Mouse (Mus musculus) midbrain, embryonic 11.5 days (tissue): ENCODE data around the gene Sun3. TPM values are rescaled to one million over a fixed set of nuclear protein-coding genes. Genes with fewer than 3 reads are reported as not detected.
A peak's percentile ranks its signal among the peaks of the same experiment; 100 is the strongest.

ENCODE experiments used
- ATAC-seq: fragments of 200-750 bp; cut with Nextera tagmentation; 2 replicates; pipeline ENCODE4 v1.8.0; 2017; ENCODE audit warnings: moderate TSS enrichment, moderate library complexity; ENCODE audit not compliant: low FRiP score
- DNase-seq: peaks from one replicate; pipeline ENCODE4 v3.0.0; 2015; ENCODE audit warnings: low spot score; ENCODE audit errors: missing footprints
- H3K27ac ChIP-seq: fragments of 300-500 bp; sonication (generic); 2 replicates; pipeline ENCODE4 v1.5.1; 2014; ENCODE audit warnings: low read depth, low read length
- H3K27me3 ChIP-seq: fragments of 300-500 bp; sonication (generic); 2 replicates; pipeline ENCODE4 v1.6.1; 2014; ENCODE audit warnings: mild to moderate bottlenecking, low read length, moderate library complexity, mixed read lengths; ENCODE audit not compliant: control insufficient read depth, insufficient read depth
- H3K36me3 ChIP-seq: fragments of 300-500 bp; sonication (generic); 2 replicates; pipeline ENCODE4 v1.6.1; 2014; ENCODE audit warnings: mild to moderate bottlenecking, low read length, moderate library complexity, mixed read lengths; ENCODE audit not compliant: control insufficient read depth, insufficient read depth
- H3K4me1 ChIP-seq: fragments of 300-500 bp; sonication (generic); 2 replicates; pipeline ENCODE4 v1.6.1; 2014; ENCODE audit warnings: low read length; ENCODE audit not compliant: control insufficient read depth, insufficient read depth
- H3K4me2 ChIP-seq: fragments of 300-500 bp; sonication (generic); 2 replicates; pipeline ENCODE4 v1.6.1; 2014; ENCODE audit warnings: mild to moderate bottlenecking, moderate library complexity
- H3K4me3 ChIP-seq: fragments of 300-500 bp; sonication (generic); 2 replicates; pipeline ENCODE4 v1.5.1; 2014; ENCODE audit warnings: low read depth, low read length
- H3K9ac ChIP-seq: fragments of 300-500 bp; sonication (generic); 2 replicates; pipeline ENCODE4 v1.6.1; 2014; ENCODE audit warnings: low read length
- H3K9me3 ChIP-seq: fragments of 300-500 bp; sonication (generic); 2 replicates; pipeline ENCODE4 v1.6.1; 2016; ENCODE audit warnings: low read length; ENCODE audit not compliant: control insufficient read depth
- WGBS: fragments of 180-500 bp; shearing (Covaris S2); extraction: QIAGEN DNeasy Blood & Tissue Kit; methylation state at CpG from one replicate; pipeline ENCODE4 v1.1.7; 2014; 5-methylcytosine and 5-hydroxymethylcytosine counted together
- polyA plus RNA-seq: library from polyadenylated mRNA; unstranded; fragments of >200 nt; fragmentation: Nextera tagmentation; extraction: Ambion mirVana; gene quantifications from 2 replicates; pipeline ENCODE4 v1.2.1, GENCODE M21; 2014

Gene Sun3
- polyA plus RNA-seq, 1 experiment from 2014 or later = not detected

DNA sequence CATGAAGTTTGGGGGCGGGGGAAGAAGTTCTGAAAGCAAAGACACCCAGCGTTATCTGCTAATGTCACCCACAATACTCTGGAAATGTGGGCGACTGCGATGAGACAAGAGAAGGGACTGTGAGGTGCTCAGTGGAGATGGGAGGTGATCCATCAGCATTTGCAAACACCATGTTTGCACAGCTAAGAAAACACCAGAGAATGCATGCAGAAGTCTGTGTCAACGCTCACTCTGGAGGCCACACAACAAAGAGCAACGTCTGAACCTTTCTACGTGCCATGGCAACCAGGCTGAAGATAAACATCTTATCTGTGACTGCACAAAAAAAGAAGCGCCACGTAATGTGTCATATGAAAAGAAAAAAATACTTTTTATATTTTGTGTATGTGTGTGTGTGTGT is 78.3 kb downstream of the Sun3 start:
- H3K4me3 ChIP-seq = no peak overlapping the region
- ATAC-seq (peak; percentile 65), DNase-seq (peak; percentile 56)
- no peaks in the 10 kb centered on the region for H3K9me3 ChIP-seq
- H3K27me3 ChIP-seq = no peaks in the 10 kb centered on the region
- H3K36me3 ChIP-seq = no peaks in the 10 kb centered on the region
- no peak overlapping the region for H3K4me2 ChIP-seq
- no peak overlapping the region for H3K27ac ChIP-seq
- no peak overlapping the region for H3K9ac ChIP-seq
- 72% methylated on average over 9 of the region's 9 CpGs for WGBS
- no peaks in the 10 kb centered on the region for H3K4me1 ChIP-seq

DNA sequence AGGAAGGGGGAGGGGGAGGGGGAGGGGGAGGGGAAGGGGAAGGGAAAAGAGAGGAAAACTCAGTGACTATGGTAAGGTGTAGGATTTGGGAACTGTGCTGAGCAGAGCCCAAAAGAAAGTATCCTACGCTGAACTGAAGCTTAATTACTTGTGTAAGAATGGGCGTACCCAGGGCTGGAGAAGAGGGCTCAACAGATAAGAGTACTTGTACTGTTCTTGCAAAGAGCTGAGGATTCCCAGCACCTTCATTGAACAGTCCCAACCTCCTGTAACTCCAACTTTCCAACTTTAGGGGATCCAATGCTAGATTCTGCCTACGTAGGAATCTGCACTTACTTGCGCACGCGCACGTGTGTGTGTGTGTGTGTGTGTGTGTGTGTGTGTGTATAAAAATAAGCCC is 80.7 kb downstream of the Sun3 start:
- DNase-seq (peak; percentile 57), ATAC-seq (no peak)
- Histone ChIP-seq H3K4me3 (no peak overlapping the region), H3K4me2 (no peak overlapping the region), H3K9me3 (no peaks in the 10 kb centered on the region), H3K27ac (no peak overlapping the region), H3K9ac (no peak overlapping the region), H3K27me3 (no peaks in the 10 kb centered on the region), H3K4me1 (no peaks in the 10 kb centered on the region), H3K36me3 (no peaks in the 10 kb centered on the region)
- 92% methylated on average over 7 of the region's 7 CpGs for WGBS

Other genes with a start within 250 kb of the Sun3 start
- not detected in 2 replicates for gene Pkd1l1, start 75.7 kb downstream of the Sun3 start, polyA plus RNA-seq
- gene Hus1, start 37.8 kb downstream of the Sun3 start, polyA plus RNA-seq = 22.0 and 22.6 TPM in 2 replicates
- 0.44 and 0.77 TPM in 2 replicates for gene Gm11992, start 397 bp downstream of the Sun3 start, polyA plus RNA-seq
- 7.5 and 8.3 TPM in 2 replicates for gene Upp1, start 69.1 kb upstream of the Sun3 start, polyA plus RNA-seq
- gene Abca13, start 143.0 kb upstream of the Sun3 start, polyA plus RNA-seq = 0.03 TPM in 1 of 2 replicates, not detected in the other